25 mouse cellular contexts compared by ENCODE assay signal in genomic region chr9:64349490-64349889, GRCm38 (mm10). TPM values are rescaled to one million over a fixed set of nuclear protein-coding genes. Genes with fewer than 3 reads are reported as not detected.
DNase-seq lines count a peak whose midpoint lies in the region; ATAC-seq and TF ChIP-seq lines count a peak whose summit lies in the region.
"Had no signal": no experiment of that assay in that cellular context is flagged by ENCODE, and none has a peak within 500 bp of the region (broad histone marks: within the 10 kb centered on the region; RNA-seq: fewer than 3 reads in every experiment).

No protein-coding gene starts in this region.

- ATAC-seq in heart, embryonic 12.5 days (ENCODE audit: insufficient number of reproducible peaks, low FRiP score): no peak
- ATAC-seq in kidney, postnatal 0 days (replicated peaks; ENCODE audit: low FRiP score, low read depth): no peak
- ATAC-seq: CD4-positive, CD25-positive, alpha-beta regulatory T cell, adult 4 months; forebrain, postnatal 0 days; intestine, embryonic 16.5 days had no signal

- no peaks in the 10 kb centered on the region for H3K27me3 ChIP-seq in heart, embryonic 12.5 days (replicated peaks)
- no peaks in the 10 kb centered on the region for H3K27me3 ChIP-seq in kidney, postnatal 0 days (ENCODE audit: insufficient read depth, low read length)
- H3K27me3 ChIP-seq in MEL (ENCODE audit: control insufficient read depth in 1 of 2, insufficient read depth in 2 of 2, low read length in 2 of 2): no peaks in the 10 kb centered on the region
- H3K27me3 ChIP-seq: limb, embryonic 12.5 days; liver, embryonic 15.5 days; neural tube, embryonic 15.5 days had no signal

- TF ChIP-seq CTCF in kidney, postnatal 0 days (IDR thresholded peaks at IDR 0.05; ENCODE audit: low read depth): no peak
- no peak for TF ChIP-seq CTCF in MEL (IDR thresholded peaks at IDR 0.05 in 2 of 3, conservative IDR thresholded peaks at IDR 0.05 in 1 of 3; ENCODE audit: control insufficient read depth in 1 of 3, insufficient read depth in 1 of 3, low read depth in 2 of 3, low read length in 3 of 3, poor library complexity in 1 of 3, severe bottlenecking in 1 of 3)

- no peaks in the 10 kb centered on the region for H3K36me3 ChIP-seq in heart, embryonic 12.5 days
- H3K36me3 ChIP-seq in kidney, postnatal 0 days (ENCODE audit: insufficient read depth, low read length): no peaks in the 10 kb centered on the region
- H3K36me3 ChIP-seq in MEL (ENCODE audit: control insufficient read depth in 1 of 2, insufficient read depth in 2 of 2, low read length in 2 of 2): no peaks in the 10 kb centered on the region
- H3K36me3 ChIP-seq: limb, embryonic 12.5 days; liver, embryonic 15.5 days; neural tube, embryonic 15.5 days had no signal

- no peak for TF ChIP-seq RAD21 in MEL (IDR thresholded peaks at IDR 0.05; ENCODE audit: low read depth, low read length)

- H3K4me1 ChIP-seq in heart, embryonic 12.5 days (replicated peaks): no peaks in the 10 kb centered on the region
- H3K4me1 ChIP-seq in kidney, postnatal 0 days (replicated peaks; ENCODE audit: insufficient read depth, low read length): no peaks in the 10 kb centered on the region
- H3K4me1 ChIP-seq in MEL (ENCODE audit: control insufficient read depth in 1 of 2, insufficient read depth in 2 of 2, low read length in 2 of 2): peaks cover 0 to 4% of the 10 kb centered on the region in 2 experiments; a peak in 1 of 4 replicates
- H3K4me1 ChIP-seq: liver, embryonic 15.5 days; neural tube, embryonic 15.5 days had no signal

- H3K9ac ChIP-seq in heart, embryonic 12.5 days: no peak overlapping the region
- no peak overlapping the region for H3K9ac ChIP-seq in kidney, postnatal 0 days (ENCODE audit: low read depth, low read length)
- no peak overlapping the region for H3K9ac ChIP-seq in MEL (ENCODE audit: control insufficient read depth, low read depth, low read length, poor library complexity, severe bottlenecking)
- H3K9ac ChIP-seq: forebrain, postnatal 0 days; limb, embryonic 12.5 days; liver, embryonic 15.5 days; lung, embryonic 14.5 days; neural tube, embryonic 15.5 days had no signal

- no peak overlapping the region for H3K4me3 ChIP-seq in heart, embryonic 12.5 days
- no peak overlapping the region for H3K4me3 ChIP-seq in kidney, postnatal 0 days (replicated peaks; ENCODE audit: low read depth, low read length)
- no peak overlapping the region for H3K4me3 ChIP-seq in MEL (ENCODE audit: control insufficient read depth in 1 of 2, insufficient read depth in 1 of 2, low read depth in 2 of 2, low read length in 2 of 2)
- H3K4me3 ChIP-seq: limb, embryonic 12.5 days; liver, embryonic 15.5 days; neural tube, embryonic 15.5 days had no signal

- WGBS in heart, embryonic 12.5 days: 69% methylated on average over 5 of the region's 5 CpGs
- 30% methylated on average over 5 of the region's 5 CpGs for WGBS in kidney, postnatal 0 days

- no peak; a peak in 1 of 4 replicates for TF ChIP-seq EP300 in MEL (IDR thresholded peaks at IDR 0.05; ENCODE audit: low read depth in 1 of 2, low read length in 2 of 2)

- peak; percentile 29 to 51 for DNase-seq in heart, adult 18-20 months
- peak; percentile 12 for DNase-seq in kidney, postnatal 0 days (ENCODE audit: low spot score)
- no peak for DNase-seq in kidney, postnatal 10 days
- DNase-seq in MEL (ENCODE audit: low read depth, low spot score): peak; percentile 46
- DNase-seq in ZHBTc4 (ENCODE audit: low read depth, low spot score): peak; percentile 26
- DNase-seq in cerebellum, adult 11 months: no peak
- DNase-seq: adrenal gland, adult 8-10 months; cerebellum, adult 9-10 months; cerebellum, postnatal 36 days; forebrain, postnatal 0 days; gastrocnemius, postnatal 14 days; kidney, adult 8-10 months; kidney, postnatal 14 days; layer of hippocampus, adult 9-11 months; lung, embryonic 14.5 days; lung, postnatal 14 days; thymus, adult 2 months; thymus, postnatal 36 days had no signal

- no peaks in the 10 kb centered on the region for H3K9me3 ChIP-seq in heart, embryonic 12.5 days (replicated peaks)
- no peaks in the 10 kb centered on the region for H3K9me3 ChIP-seq in kidney, postnatal 0 days (replicated peaks; ENCODE audit: low read length)
- no peaks in the 10 kb centered on the region for H3K9me3 ChIP-seq in MEL (replicated peaks; ENCODE audit: insufficient read depth, low read length)
- H3K9me3 ChIP-seq: limb, embryonic 12.5 days; liver, embryonic 15.5 days; neural tube, embryonic 15.5 days had no signal

- no peak overlapping the region for H3K27ac ChIP-seq in heart, embryonic 12.5 days (ENCODE audit: poor library complexity, severe bottlenecking)
- no peak overlapping the region for H3K27ac ChIP-seq in kidney, postnatal 0 days
- H3K27ac ChIP-seq in MEL (ENCODE audit: control insufficient read depth, low read depth, low read length): no peak overlapping the region
- H3K27ac ChIP-seq: limb, embryonic 12.5 days; liver, embryonic 15.5 days; neural tube, embryonic 15.5 days had no signal

- H3K4me2 ChIP-seq in heart, embryonic 12.5 days: no peak overlapping the region
- no peak overlapping the region for H3K4me2 ChIP-seq in kidney, postnatal 0 days (ENCODE audit: low read length)
- H3K4me2 ChIP-seq: limb, embryonic 12.5 days; liver, embryonic 15.5 days; lung, embryonic 14.5 days; neural tube, embryonic 15.5 days had no signal

- no peaks in the 10 kb centered on the region for H3K79me2 ChIP-seq in MEL (ENCODE audit: control insufficient read depth, insufficient read depth, low read length, poor library complexity)

- no peak for TF ChIP-seq POLR2A in MEL (IDR thresholded peaks at IDR 0.05; ENCODE audit: control insufficient read depth in 1 of 2, insufficient read depth in 1 of 2, low read depth in 1 of 2, low read length in 2 of 2, poor library complexity in 1 of 2)

TF ChIP-seq in MEL, 35 proteins besides CTCF, POLR2A, EP300 and RAD21:
- TF ChIP-seq ZC3H11A (IDR thresholded peaks at IDR 0.05; ENCODE audit: low read depth, low read length): no peak
- 0 out of 2 replicates have a peak, but pooled peaks have one; percentile 4 for TF ChIP-seq GATA1 (IDR thresholded peaks at IDR 0.05; ENCODE audit: low read depth, low read length)
- no peak for TF ChIP-seq CHD1 (IDR thresholded peaks at IDR 0.05; ENCODE audit: low read depth, low read length)
- TF ChIP-seq SIN3A (IDR thresholded peaks at IDR 0.05; ENCODE audit: low read length): no peak
- no peak for TF ChIP-seq ETS1 (IDR thresholded peaks at IDR 0.05; ENCODE audit: low read depth, low read length)
- TF ChIP-seq CHD2 (IDR thresholded peaks at IDR 0.05; ENCODE audit: low read length): no peak

RNA-seq across cellular contexts. Expression of gene Dis3l, which starts 8.4 kb away (rescaled TPM):
- total RNA-seq in heart, adult 18-20 months (2021): 10 to 100 TPM; 25.0 to 30.6 TPM
- polyA plus RNA-seq in heart, embryonic 12.5 days (2016; fragmentation: Nextera tagmentation; extraction: Ambion mirVana): 21.2 and 24.3 TPM in 2 replicates
- polyA plus RNA-seq in kidney, postnatal 0 days (2015; fragmentation: Nextera tagmentation; extraction: Ambion mirVana): 13.9 and 14.5 TPM in 2 replicates
- total RNA-seq in MEL (2012; rRNA removed): 13.1 and 13.4 TPM in 2 replicates
- 10 to 100 TPM in 1 of 2 experiments, not detected in 1; 14.0 TPM for polyA plus RNA-seq in MEL (2012; ENCODE audit: insufficient read depth in 1 of 2, insufficient read length in 2 of 2, low read depth in 1 of 2, low replicate concordance in 2 of 2, missing spikeins in 1 of 2)

RNA-seq across cellular contexts. Expression of gene Megf11, which starts 35.9 kb away (rescaled TPM):
- total RNA-seq in heart, adult 18-20 months (2021): 1 to 10 TPM; 1.2 to 1.6 TPM
- 0.37 and 0.65 TPM in 2 replicates for polyA plus RNA-seq in heart, embryonic 12.5 days (2016; fragmentation: Nextera tagmentation; extraction: Ambion mirVana)
- 2.5 and 2.6 TPM in 2 replicates for polyA plus RNA-seq in kidney, postnatal 0 days (2015; fragmentation: Nextera tagmentation; extraction: Ambion mirVana)
- total RNA-seq in MEL (2012; rRNA removed): 0.03 and 0.08 TPM in 2 replicates
- under 1 TPM in 1 of 2 experiments, not detected in 1; 0.93 TPM for polyA plus RNA-seq in MEL (2012; ENCODE audit: insufficient read depth in 1 of 2, insufficient read length in 2 of 2, low read depth in 1 of 2, low replicate concordance in 2 of 2, missing spikeins in 1 of 2)
- total RNA-seq: granulocyte monocyte progenitor cell, adult 5-6 weeks had no signal

Comparison
In these comparisons a context has a peak if more than half of its experiments do, and no peak if none do; other contexts are left out.
1. DNase-seq: peak in heart, adult 18-20 months (2 of 2), kidney, postnatal 0 days (single experiment), MEL (single experiment) and ZHBTc4 (single experiment); none in kidney, postnatal 10 days (single experiment) and cerebellum, adult 11 months (single experiment).